Mouse (Mus musculus) ES-E14 (cell line): ENCODE measurements around the gene Dnpep.

Experiments
- HCFC1 ChIP-seq: IDR thresholded peaks from 2 replicates; pipeline ENCODE4 v1.6.1; 2012; ENCODE audit warnings: low read length, inconsistent platforms, borderline replicate concordance; ENCODE audit not compliant: insufficient read depth
- MAFK ChIP-seq: IDR thresholded peaks from 2 replicates; pipeline ENCODE4 v1.6.1; 2014; ENCODE audit warnings: mild to moderate bottlenecking, low read depth, low read length, inconsistent platforms; ENCODE audit not compliant: insufficient read depth

DNA sequence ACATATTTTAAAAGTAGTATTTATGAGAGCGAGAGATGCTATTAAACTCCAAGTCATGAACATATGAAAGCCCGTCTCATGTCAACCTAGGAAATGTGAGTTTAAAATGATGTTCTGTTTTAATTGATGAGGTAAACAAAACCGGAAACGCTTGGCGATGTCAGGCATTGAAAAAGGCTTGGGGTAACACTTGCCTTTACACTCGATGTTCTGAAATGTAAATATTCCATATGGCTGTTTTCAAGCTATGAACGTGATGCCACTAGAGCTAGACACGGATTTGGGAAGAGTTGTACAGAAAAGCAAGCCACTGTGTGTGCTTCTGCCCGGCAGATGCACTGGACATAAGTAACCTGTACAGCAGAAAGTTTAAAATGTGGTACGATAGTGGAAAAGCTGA lies 1.4 kb upstream of the Dnpep start:
- TF ChIP-seq MAFK (no peak), HCFC1 (no peak)
